Mouse (Mus musculus) MEL (cell line): ENCODE data around the gene Myo18a. TPM values are rescaled to one million over a fixed set of nuclear protein-coding genes. Genes with fewer than 3 reads are reported as not detected.

Experiments used
- DNase-seq: peaks from one replicate; pipeline ENCODE4 v3.0.0; 2011; ENCODE audit warnings: low read depth, low spot score
- H3K27ac ChIP-seq: 2 replicates; pipeline ENCODE4 v1.5.1; 2012; ENCODE audit warnings: low read depth, mild to moderate bottlenecking, control low read depth, low read length, moderate library complexity; ENCODE audit not compliant: control insufficient read depth
- H3K27me3 ChIP-seq, 2 experiments: fragments of 150-350 bp in 1 of 2; sonication (generic) in 1 of 2; 2 replicates each; pipeline ENCODE4 v1.6.1; 2012; ENCODE audit warnings: low read length in 2 of 2, mild to moderate bottlenecking in 2 of 2, improper control_type of control experiment in 1 of 2, moderate library complexity in 1 of 2; ENCODE audit not compliant: insufficient read depth in 2 of 2, control insufficient read depth in 1 of 2
- H3K36me3 ChIP-seq, 2 experiments: 2 replicates each; pipeline ENCODE4 v1.6.1; 2012 to 2014; ENCODE audit warnings: low read length in 2 of 2, improper control_type of control experiment in 1 of 2, inconsistent platforms in 1 of 2, mild to moderate bottlenecking in 1 of 2; ENCODE audit not compliant: insufficient read depth in 2 of 2, control insufficient read depth in 1 of 2
- H3K4me1 ChIP-seq, 2 experiments: fragments of 150-350 bp in 1 of 2; sonication (generic) in 1 of 2; 2 replicates each; pipeline ENCODE4 v1.6.1; 2012; ENCODE audit warnings: low read length in 2 of 2, improper control_type of control experiment in 1 of 2, mild to moderate bottlenecking in 1 of 2; ENCODE audit not compliant: insufficient read depth in 2 of 2, control insufficient read depth in 1 of 2
- H3K4me3 ChIP-seq, 2 experiments: fragments of 150-350 bp in 1 of 2; sonication (generic) in 1 of 2; 2 replicates each; pipeline ENCODE4 v1.5.1; 2012; ENCODE audit warnings: low read depth in 2 of 2, low read length in 2 of 2, mild to moderate bottlenecking in 2 of 2, moderate library complexity in 2 of 2, control low read depth in 1 of 2, improper control_type of control experiment in 1 of 2; ENCODE audit not compliant: control insufficient read depth in 1 of 2, insufficient read depth in 1 of 2
- H3K79me2 ChIP-seq: 2 replicates; pipeline ENCODE4 v1.6.1; 2012; ENCODE audit warnings: mild to moderate bottlenecking, low read length, moderate library complexity; ENCODE audit not compliant: control insufficient read depth, poor library complexity, insufficient read depth
- H3K9ac ChIP-seq: 2 replicates; pipeline ENCODE4 v1.6.1; 2012; ENCODE audit warnings: low read depth, mild to moderate bottlenecking, control low read depth, low read length, moderate library complexity; ENCODE audit not compliant: control insufficient read depth, poor library complexity, severe bottlenecking
- H3K9me3 ChIP-seq: fragments of 150-350 bp; sonication (generic); replicated peaks from 2 replicates; pipeline ENCODE4 v1.6.1; 2012; ENCODE audit warnings: mild to moderate bottlenecking, low read length, improper control_type of control experiment, moderate library complexity; ENCODE audit not compliant: insufficient read depth
- BHLHE40 ChIP-seq: IDR thresholded peaks from 2 replicates; pipeline ENCODE4 v1.6.1; 2012; ENCODE audit warnings: low read depth, mild to moderate bottlenecking, inconsistent platforms, low read length, improper control_type of control experiment, borderline replicate concordance
- CTCF ChIP-seq, 3 experiments: IDR thresholded peaks in 2 of 3; conservative IDR thresholded peaks in 1 of 3; 2 replicates each; pipeline ENCODE4 v1.5.1; 2011 to 2012; ENCODE audit warnings: low read length in 3 of 3, low read depth in 2 of 3, mild to moderate bottlenecking in 2 of 3, improper control_type of control experiment in 1 of 3, inconsistent platforms in 1 of 3, mixed read lengths in 1 of 3, moderate library complexity in 1 of 3; ENCODE audit not compliant: control insufficient read depth in 1 of 3, insufficient read depth in 1 of 3, poor library complexity in 1 of 3, severe bottlenecking in 1 of 3
- EP300 ChIP-seq, 2 experiments: IDR thresholded peaks; 2 replicates each; pipeline ENCODE4 v1.6.1; 2011; ENCODE audit warnings: improper control_type of control experiment in 2 of 2, low read length in 2 of 2, low read depth in 1 of 2, mild to moderate bottlenecking in 1 of 2
- GABPA ChIP-seq: IDR thresholded peaks from 2 replicates; pipeline ENCODE4 v1.6.1; 2012; ENCODE audit warnings: low read depth, mild to moderate bottlenecking, inconsistent platforms, low read length, improper control_type of control experiment, moderate library complexity
- JUND ChIP-seq: IDR thresholded peaks from 2 replicates; pipeline ENCODE4 v1.6.1; 2011; ENCODE audit warnings: low read depth, mild to moderate bottlenecking, improper control_type of control experiment, low read length
- MAX ChIP-seq: IDR thresholded peaks from 2 replicates; pipeline ENCODE4 v1.6.1; 2011; ENCODE audit warnings: low read length, improper control_type of control experiment
- MAZ ChIP-seq: IDR thresholded peaks from 2 replicates; pipeline ENCODE4 v1.6.1; 2012; ENCODE audit warnings: low read depth, mild to moderate bottlenecking, inconsistent platforms, low read length, improper control_type of control experiment
- MEF2A ChIP-seq: IDR thresholded peaks from 2 replicates; pipeline ENCODE4 v1.6.1; 2014; ENCODE audit warnings: low read depth, mild to moderate bottlenecking, inconsistent platforms, low read length, improper control_type of control experiment; ENCODE audit not compliant: poor library complexity, insufficient replicate concordance, severe bottlenecking; ENCODE audit errors: extremely low read depth
- MXI1 ChIP-seq: IDR thresholded peaks from 2 replicates; pipeline ENCODE4 v1.6.1; 2011; ENCODE audit warnings: mild to moderate bottlenecking, low read depth, low read length, improper control_type of control experiment
- MYB ChIP-seq: IDR thresholded peaks from 2 replicates; pipeline ENCODE4 v1.6.1; 2011; ENCODE audit warnings: mild to moderate bottlenecking, low read depth, low read length, improper control_type of control experiment
- POLR2AphosphoS2 ChIP-seq: IDR thresholded peaks from 2 replicates; pipeline ENCODE4 v1.6.1; 2011; ENCODE audit warnings: low read length, improper control_type of control experiment
- POLR2AphosphoS5 ChIP-seq: IDR thresholded peaks from 2 replicates; pipeline ENCODE4 v1.6.1; 2012; ENCODE audit warnings: low read depth, borderline replicate concordance, mild to moderate bottlenecking, inconsistent platforms, low read length, moderate library complexity, mixed read lengths
- TAL1 ChIP-seq: IDR thresholded peaks from 2 replicates; pipeline ENCODE4 v1.6.1; 2012; ENCODE audit warnings: mild to moderate bottlenecking, inconsistent platforms, low read length, moderate library complexity, mixed read lengths
- TCF12 ChIP-seq: IDR thresholded peaks from 2 replicates; pipeline ENCODE4 v1.6.1; 2014; ENCODE audit warnings: low read depth, mild to moderate bottlenecking, inconsistent platforms, low read length, improper control_type of control experiment, moderate library complexity
- UBTF ChIP-seq: IDR thresholded peaks from 2 replicates; pipeline ENCODE4 v1.6.1; 2012; ENCODE audit warnings: low read depth, mild to moderate bottlenecking, inconsistent platforms, low read length, improper control_type of control experiment, moderate library complexity, borderline replicate concordance; ENCODE audit not compliant: insufficient read depth
- USF1 ChIP-seq: IDR thresholded peaks from 2 replicates; pipeline ENCODE4 v1.6.1; 2014; ENCODE audit warnings: low read depth, mild to moderate bottlenecking, inconsistent platforms, low read length, improper control_type of control experiment, moderate library complexity
- USF2 ChIP-seq, 2 experiments: IDR thresholded peaks; 2 replicates each; pipeline ENCODE4 v1.6.1; 2011 to 2012; ENCODE audit warnings: improper control_type of control experiment in 2 of 2, low read length in 2 of 2, borderline replicate concordance in 1 of 2, inconsistent platforms in 1 of 2, low read depth in 1 of 2, mild to moderate bottlenecking in 1 of 2; ENCODE audit not compliant: insufficient read depth in 1 of 2
- ZC3H11A ChIP-seq: IDR thresholded peaks from 2 replicates; pipeline ENCODE4 v1.6.1; 2012; ENCODE audit warnings: low read depth, mild to moderate bottlenecking, inconsistent platforms, low read length, improper control_type of control experiment
- polyA plus RNA-seq, 2 experiments: library from polyadenylated mRNA; stranded (reverse) in 1 of 2; unstranded in 1 of 2; fragments of >175 nt in 1 of 2; fragments of >200 nt in 1 of 2; gene quantifications; 2 replicates each; pipeline versions ENCODE4 v1.2.1 to v1.2.4; 2012; ENCODE audit warnings: low replicate concordance in 2 of 2, low read depth in 1 of 2; ENCODE audit not compliant: insufficient read length in 2 of 2, insufficient read depth in 1 of 2, missing spikeins in 1 of 2
- total RNA-seq: library from RNA; depleted of rRNA; stranded (reverse); fragments of 300-350 nt; gene quantifications from 2 replicates; pipeline ENCODE4 v1.2.3, GENCODE M21; 2012

Myo18a gene
- total and polyA plus RNA-seq, 3 experiments = 13.1 to 18.0 TPM; not detected in 1

DNA sequence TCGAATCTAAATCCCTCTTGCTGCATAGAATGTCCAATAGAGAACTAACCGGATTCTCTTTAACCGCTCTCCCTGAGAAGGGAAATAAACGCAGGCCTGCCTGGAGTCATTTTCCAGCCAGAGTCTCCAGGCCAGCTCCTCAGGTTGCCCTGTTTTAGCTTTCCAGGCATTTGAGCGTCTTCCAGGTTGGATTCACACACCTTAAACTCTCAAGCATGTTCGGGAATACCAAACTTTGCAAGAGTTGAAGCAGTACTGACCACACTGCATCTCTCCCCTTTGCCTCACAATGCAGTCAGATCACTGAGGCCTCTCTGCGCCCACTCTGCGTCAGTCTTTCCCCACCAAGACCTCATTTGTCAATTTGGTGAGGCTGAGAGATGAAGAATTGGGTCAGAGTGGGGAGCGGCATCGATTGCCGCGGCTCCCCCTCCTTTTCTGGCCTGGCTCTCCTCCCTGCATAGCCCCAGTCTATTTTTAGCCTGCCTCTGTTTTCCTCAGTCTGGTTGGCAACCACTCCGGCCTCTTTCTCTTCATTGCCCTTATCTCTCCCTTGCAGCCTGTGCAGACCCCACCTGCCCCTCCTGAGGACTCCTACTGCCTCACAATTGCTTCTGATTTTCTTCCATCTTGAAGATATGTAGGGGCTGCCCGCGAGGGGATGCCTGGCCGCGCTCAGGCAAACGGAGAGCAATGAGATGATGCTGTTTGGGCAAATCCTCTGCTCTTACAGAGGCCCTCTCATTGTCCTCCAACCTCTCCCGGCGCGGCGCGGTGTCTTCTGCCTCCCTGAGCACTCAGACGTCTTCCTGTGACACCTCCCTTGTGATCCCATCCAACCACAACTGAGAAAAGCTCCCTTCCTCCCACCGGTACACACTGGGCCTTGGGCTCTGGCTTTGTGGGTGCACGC, 113.1 kb downstream of the Myo18a start:
- Histone ChIP-seq H3K9ac (no peak overlapping the region), H3K9me3 (no peaks in the 10 kb centered on the region), H3K79me2 (no peaks in the 10 kb centered on the region), H3K4me1 (peaks cover 0 to 3% of the 10 kb centered on the region in 2 experiments; a peak in 1 of 4 replicates), H3K27ac (no peak overlapping the region), H3K27me3 (peaks cover 4 to 14% of the 10 kb centered on the region in 2 experiments), H3K36me3 (no peaks in the 10 kb centered on the region), H3K4me3 (no peak overlapping the region)
- TF ChIP-seq EP300 (IDR thresholded peaks at IDR 0.05; ENCODE audit: low read depth in 1 of 2, low read length in 2 of 2) (no peak), MAZ (no peak), TCF12 (peak; percentile 51; the same call in 1 of the 2 replicates), USF2 (IDR thresholded peaks at IDR 0.05; ENCODE audit: borderline replicate concordance in 1 of 2, insufficient read depth in 1 of 2, low read depth in 1 of 2, low read length in 2 of 2) (no peak), MEF2A (no peak), POLR2AphosphoS5 (no peak), TAL1 (peak; percentile 63), CTCF (IDR thresholded peaks at IDR 0.05 in 2 of 3, conservative IDR thresholded peaks at IDR 0.05 in 1 of 3; ENCODE audit: control insufficient read depth in 1 of 3, insufficient read depth in 1 of 3, low read depth in 2 of 3, low read length in 3 of 3, poor library complexity in 1 of 3, severe bottlenecking in 1 of 3) (no peak), JUND (no peak), MAX (no peak), UBTF (no peak), GABPA (no peak), BHLHE40 (no peak), ZC3H11A (no peak), POLR2AphosphoS2 (no peak), MXI1 (no peak)
- DNase-seq = peak; percentile 24

- TF ChIP-seq MAZ = no peak
- no peak for TF ChIP-seq MXI1
- TF ChIP-seq MAX = no peak
- TF ChIP-seq UBTF = no peak
- no peak for TF ChIP-seq MYB
- no peak for TF ChIP-seq USF1
- H3K27ac ChIP-seq = no peak overlapping the region
- H3K4me3 ChIP-seq = no peak overlapping the region
- DNase-seq = no peak
- peaks cover 4 to 14% of the 10 kb centered on the region in 2 experiments for H3K27me3 ChIP-seq
- no peak overlapping the region for H3K9ac ChIP-seq
- H3K4me1 ChIP-seq = peaks cover 0 to 3% of the 10 kb centered on the region in 2 experiments; a peak in 1 of 4 replicates
- no peaks in the 10 kb centered on the region for H3K36me3 ChIP-seq
- H3K79me2 ChIP-seq = no peaks in the 10 kb centered on the region
- no peaks in the 10 kb centered on the region for H3K9me3 ChIP-seq
These were observed 113.7 kb downstream of the Myo18a start for GRCm38 (mm10) chr11:77876760-77877148.
